Mouse (Mus musculus): ENCODE data around the gene Acss3.

Acss3 gene

DNA sequence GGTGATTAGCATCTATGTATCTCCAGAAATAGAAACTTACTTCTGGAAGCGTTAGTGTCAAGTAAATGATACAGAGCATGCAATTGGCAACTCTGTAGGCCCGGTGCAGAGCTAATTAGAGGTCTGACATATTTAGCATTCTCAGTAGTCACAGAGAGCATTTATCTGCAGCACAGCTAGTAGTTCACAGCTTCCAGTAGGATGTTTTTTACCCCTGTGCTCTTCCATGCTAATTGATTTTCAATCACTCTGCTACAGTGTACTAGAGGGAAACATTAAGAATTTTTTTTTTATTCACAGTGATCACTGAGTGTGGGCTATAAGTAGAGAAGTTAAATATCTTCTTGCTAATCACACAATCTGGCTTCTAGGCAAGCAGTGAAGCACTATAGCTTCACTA, 112.3 kb downstream of the Acss3 start:
- no peak for DNase-seq (ENCODE audit: low spot score)

DNA sequence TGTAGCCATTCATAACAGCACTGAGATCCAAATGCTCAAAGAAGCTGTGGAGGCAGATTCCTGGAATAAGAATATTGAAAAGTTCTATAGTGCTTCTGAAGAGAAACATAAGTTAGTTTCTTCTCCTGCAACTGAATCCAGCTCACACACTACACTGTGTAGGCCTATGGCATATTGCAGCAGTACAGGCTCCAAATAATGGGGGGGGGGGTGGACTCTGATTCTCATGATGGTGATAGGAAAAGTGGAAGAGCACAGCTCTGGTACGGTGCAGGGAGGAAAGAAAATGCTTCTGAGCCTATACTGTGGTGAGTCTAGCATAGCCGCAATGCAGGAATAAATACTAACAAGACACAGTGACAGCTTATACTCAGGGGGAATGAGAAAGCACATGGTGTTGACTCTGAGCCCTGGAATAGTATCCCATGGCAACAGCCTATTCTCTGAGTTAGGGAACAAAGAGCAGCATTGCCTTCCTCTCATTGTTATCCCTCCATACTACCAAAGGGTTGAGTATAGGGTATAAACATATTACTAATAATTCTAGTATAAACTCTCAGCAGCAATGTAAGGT, 125.3 kb downstream of the Acss3 start:
- DNase-seq (ENCODE audit: low spot score) = no peak

GRCm38 (mm10) chr10:106989478-106989877, 134.0 kb downstream of the Acss3 start:
- no peak for DNase-seq (ENCODE audit: low spot score)

- no peak for DNase-seq (ENCODE audit: low spot score)
These were observed 148.0 kb downstream of the Acss3 start for GRCm38 (mm10) chr10:106975193-106976141.

- DNase-seq (ENCODE audit: low spot score) = no peak
These were observed 164.4 kb downstream of the Acss3 start for GRCm38 (mm10) chr10:106959026-106959425.

DNA sequence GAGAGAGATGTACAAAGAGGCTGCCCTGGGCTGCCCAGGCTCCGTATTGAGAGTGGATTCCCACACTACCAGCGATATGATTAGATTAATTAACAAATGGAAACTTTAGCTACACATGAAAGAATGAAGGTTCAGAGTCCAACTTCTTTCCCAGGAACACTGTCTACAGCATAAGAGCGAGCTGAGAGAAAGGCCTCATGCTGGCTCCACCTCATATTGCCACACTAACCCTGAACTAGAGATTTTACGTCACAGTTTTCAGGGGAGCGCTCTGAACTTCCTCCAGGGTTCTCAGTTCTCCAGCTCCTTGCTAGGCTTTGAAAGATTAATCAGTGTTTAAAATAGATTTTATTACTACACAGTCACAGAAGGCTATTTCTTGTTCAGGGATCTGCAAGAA, 182.1 kb downstream of the Acss3 start:
- no peak for DNase-seq (ENCODE audit: low spot score)

DNA sequence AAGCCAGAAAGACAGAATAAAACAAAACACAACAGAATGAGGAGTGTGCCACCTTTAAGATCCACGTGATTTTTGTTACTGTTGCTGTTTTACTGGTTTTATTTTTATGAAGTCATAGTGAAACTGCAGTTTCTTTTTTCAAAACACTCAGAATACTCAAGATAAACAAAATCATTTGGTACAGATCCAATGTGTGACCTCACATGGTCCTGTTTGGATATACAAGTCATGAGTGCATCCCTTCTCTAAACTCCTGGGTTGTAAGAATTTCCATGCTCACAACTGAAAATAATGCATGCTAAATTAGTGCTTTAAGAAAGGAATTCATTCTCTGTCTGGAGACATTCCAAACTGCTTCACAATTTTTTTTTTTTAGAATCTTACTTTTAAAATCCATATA, 184.0 kb downstream of the Acss3 start:
- no peak for DNase-seq (ENCODE audit: low spot score)

- no peak for DNase-seq (ENCODE audit: low spot score)
These were observed 184.6 kb downstream of the Acss3 start for GRCm38 (mm10) chr10:106938851-106939250.

DNA sequence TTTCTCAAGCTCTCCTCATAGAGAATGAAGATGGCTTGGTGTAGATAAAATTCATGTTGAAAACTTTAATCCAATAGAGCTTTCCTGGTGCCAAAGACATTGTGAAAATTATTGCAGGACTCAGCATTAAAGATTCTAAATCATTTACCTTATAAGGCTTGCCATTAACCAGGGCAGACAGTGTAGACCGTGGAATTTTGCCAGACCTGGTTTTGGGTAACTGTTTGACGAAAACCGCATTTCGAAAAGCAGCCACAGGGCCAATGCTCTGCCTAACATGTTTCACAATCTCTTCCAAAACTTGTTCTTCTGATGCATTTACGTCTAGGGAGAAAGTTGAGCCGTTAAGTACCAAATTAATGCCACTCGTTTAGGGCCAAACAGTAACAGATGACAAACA, 186.5 kb downstream of the Acss3 start:
- DNase-seq (ENCODE audit: low spot score) = no peak

DNA sequence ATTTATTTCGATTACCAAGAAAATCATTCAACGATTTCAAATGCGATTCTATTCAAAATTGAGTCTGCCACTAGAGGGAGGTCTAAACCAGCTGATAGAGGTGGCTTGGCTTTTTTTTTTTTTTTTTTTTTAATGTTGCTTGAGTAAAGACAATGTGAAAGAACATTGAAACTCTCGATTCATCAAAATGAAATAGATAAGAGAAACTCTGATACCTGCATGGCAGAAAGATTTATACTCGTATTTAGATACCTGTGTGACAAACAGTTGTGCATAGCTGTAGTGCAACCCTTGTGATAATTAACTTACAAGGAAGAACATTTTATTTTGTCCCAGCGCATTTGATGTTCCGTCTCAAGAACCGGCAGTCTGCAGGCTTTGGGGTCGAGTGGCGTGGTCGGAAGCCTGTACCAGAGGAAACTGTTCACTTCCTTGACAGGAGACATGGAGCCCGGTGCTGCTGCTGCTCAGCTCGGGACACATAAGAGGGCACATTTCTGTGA, 190.8 kb downstream of the Acss3 start:
- no peak for DNase-seq (ENCODE audit: low spot score)

DNA sequence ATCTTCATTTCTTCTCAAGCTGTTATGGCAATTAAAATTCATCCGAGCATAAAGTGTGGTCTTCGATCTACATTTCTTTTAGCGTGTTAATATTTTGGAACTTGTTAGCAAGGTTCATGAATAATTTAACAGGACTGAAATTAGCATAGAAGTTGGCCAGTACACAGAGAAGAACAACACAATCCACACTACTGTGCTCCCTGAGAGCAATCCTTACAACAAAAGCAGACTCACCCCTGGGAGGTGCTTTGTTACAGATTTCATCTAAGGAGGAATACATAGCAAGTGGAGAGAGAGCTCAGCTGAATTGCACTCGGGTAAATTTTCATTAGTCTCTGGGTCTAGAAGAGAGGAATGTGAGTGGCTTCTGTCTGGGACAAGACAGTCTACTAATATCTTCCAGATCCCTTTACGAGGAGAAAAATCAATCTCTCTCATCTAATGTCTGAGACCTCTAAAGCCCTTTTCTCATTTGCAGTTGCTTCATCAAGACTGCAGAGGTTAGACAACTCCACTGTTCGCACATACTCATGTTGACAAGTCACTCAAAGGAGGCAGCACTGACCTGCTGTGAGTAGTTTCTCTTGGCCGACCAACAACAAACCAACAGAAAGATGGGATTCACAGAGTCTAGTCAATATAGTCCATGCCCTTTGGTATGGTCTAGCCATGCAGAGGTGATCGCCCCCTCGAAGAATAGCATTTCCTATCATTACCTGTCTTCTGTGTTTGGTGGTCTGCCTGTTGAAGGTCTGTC, 194.7 kb downstream of the Acss3 start:
- no peak for DNase-seq (ENCODE audit: low spot score)

GRCm38 (mm10) chr10:106924798-106925197, 198.7 kb downstream of the Acss3 start:
- DNase-seq (ENCODE audit: low spot score) = no peak

- DNase-seq (ENCODE audit: low spot score) = no peak
These were observed 199.1 kb downstream of the Acss3 start for GRCm38 (mm10) chr10:106924334-106924733.

GRCm38 (mm10) chr10:106914822-106915221, 208.6 kb downstream of the Acss3 start:
- no peak for DNase-seq (ENCODE audit: low spot score)

- no peak for DNase-seq (ENCODE audit: low spot score)
These were observed 209.2 kb downstream of the Acss3 start for GRCm38 (mm10) chr10:106914275-106914674.

GRCm38 (mm10) chr10:106913032-106913431, 210.4 kb downstream of the Acss3 start:
- no peak for DNase-seq (ENCODE audit: low spot score)

- DNase-seq (ENCODE audit: low spot score) = no peak
These were observed 213.4 kb downstream of the Acss3 start for GRCm38 (mm10) chr10:106910108-106910507.

GRCm38 (mm10) chr10:106896351-106896750, 227.1 kb downstream of the Acss3 start:
- no peak for DNase-seq (ENCODE audit: low spot score)
